Mouse (Mus musculus): ENCODE results near the gene Neu4. TPM values are rescaled to one million over a fixed set of nuclear protein-coding genes. Genes with fewer than 3 reads are reported as not detected.
"Not testable (repeated sequence)": the region's sequence is repeated elsewhere in the genome, so short reads cannot be mapped to it uniquely, and the experiment has no call there.

Neu4 gene
- total RNA-seq, 2 experiments from 2014 or later, result not detected

DNA sequence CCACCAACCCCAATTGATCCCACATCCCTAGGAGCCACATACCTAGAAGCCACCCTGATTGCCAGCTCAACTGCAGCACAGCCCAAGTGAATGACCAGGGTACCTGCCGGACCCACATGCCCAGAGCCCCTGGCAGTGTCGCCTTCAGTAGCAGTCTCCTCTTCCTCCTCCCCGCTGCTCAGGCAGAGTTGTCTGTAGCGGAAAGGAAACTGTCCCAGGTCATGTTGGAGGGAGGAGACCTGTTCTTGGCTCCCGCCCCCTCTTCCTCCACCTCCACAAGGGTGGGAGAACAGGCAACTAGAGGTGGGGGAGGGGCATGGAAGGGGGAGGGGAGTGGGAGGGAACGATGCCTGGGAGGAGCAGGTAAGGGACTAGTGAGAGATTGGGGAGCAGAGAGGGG is 32.1 kb downstream of the Neu4 start, which contains the start of gene Pdcd1:
Gene Pdcd1, minus strand, starts transcription at position 181 of the 400 bp plus-strand sequence.
- DNase-seq (ENCODE audit: low spot score), result no peak

- no peak for DNase-seq (ENCODE audit: low spot score)
These were observed 33.4 kb downstream of the Neu4 start for GRCm38 (mm10) chr1:94053530-94054216.

DNA sequence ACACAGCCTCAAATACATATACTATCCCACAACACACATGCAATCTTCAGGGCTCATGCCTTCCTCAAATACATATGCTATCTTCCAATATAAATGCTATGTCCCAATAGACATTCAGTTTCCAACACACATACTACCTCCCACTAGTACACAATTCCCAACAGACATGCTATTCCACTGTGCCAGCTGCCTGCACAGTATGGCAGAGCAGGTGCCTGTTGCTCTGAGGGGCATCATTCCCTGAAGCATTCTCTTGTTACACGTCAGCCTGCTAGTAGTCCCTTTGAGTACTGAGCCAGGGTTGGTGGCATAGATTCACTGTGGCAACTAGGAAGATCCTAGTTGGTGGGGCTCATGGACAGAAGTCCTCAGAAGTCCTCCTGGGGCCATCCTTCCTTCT is 34.2 kb downstream of the Neu4 start:
- DNase-seq (ENCODE audit: low spot score), result no peak

DNA sequence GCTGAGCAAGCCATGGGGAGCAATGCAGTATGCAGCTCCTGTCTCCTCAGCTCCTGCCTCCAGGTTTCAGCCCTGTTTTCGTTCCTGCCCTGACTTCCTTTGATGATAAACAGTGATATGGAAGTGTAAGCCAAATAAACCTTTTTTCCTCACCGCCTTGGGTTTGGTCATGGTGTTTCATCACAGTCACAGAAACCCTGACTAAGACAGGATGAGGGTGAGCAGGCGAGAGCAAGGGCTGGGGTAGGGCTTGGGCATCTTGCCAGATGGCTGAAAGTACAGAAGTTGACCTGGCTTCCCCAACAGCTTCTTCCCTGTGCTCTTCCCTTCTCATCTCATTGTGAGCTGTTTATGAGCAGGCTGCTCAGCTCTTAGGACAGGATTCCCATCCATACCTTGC is 35.7 kb downstream of the Neu4 start:
- DNase-seq (ENCODE audit: low spot score), result no peak

DNA sequence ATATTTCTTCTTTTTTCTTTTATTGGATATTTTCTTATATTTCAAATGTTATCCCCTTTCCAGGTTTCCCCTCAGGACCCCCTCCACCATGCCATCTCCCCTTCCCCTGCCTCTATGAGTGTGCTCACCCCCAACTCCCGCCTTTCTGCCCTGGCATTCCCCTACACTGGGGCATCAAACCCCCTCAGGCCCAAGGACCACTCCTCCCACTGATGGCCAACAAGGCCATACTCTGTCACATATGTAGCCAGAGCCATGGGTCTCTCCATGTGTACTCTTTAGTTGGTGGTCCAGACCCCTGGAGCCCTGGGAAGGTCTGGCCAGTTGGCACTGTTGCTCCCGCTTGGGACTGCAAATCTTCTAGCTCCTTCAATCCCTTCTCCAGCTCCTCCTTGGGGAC is 37.1 kb downstream of the Neu4 start:
- no peak for DNase-seq (ENCODE audit: low spot score)

- DNase-seq (ENCODE audit: low spot score), result not testable (repeated sequence)
These were observed 38.0 kb downstream of the Neu4 start for GRCm38 (mm10) chr1:94058281-94058680.

GRCm38 (mm10) chr1:94074756-94075155 is 54.5 kb downstream of the Neu4 start:
- no peak for DNase-seq (ENCODE audit: low spot score)

GRCm38 (mm10) chr1:94076702-94077101 is 56.5 kb downstream of the Neu4 start:
- DNase-seq (ENCODE audit: low spot score), result no peak

Other genes with a start within 250 kb of the Neu4 start
- 10 to 100 TPM; 15.1 to 16.1 TPM for gene Dtymk, start 218.5 kb upstream of the Neu4 start, total RNA-seq (2021)
- gene Ing5, start 216.5 kb upstream of the Neu4 start, total RNA-seq (2021), result 1 to 10 TPM; 4.5 to 5.1 TPM
- 10 to 100 TPM; 19.4 to 23.4 TPM for gene D2hgdh, start 195.5 kb upstream of the Neu4 start, total RNA-seq (2021)
- gene Gal3st2, start 159.1 kb upstream of the Neu4 start, total RNA-seq (2021), result not detected
- gene Gal3st2b, start 102.1 kb upstream of the Neu4 start, total RNA-seq (2021), result not detected
- under 1 TPM in 1 of 2 experiments, not detected in 1; 0.02 TPM for gene Gal3st2c, start 29.9 kb upstream of the Neu4 start, total RNA-seq (2021)
- gene Pdcd1, start 32.1 kb downstream of the Neu4 start, total RNA-seq (2021), result not detected